Mouse (Mus musculus): ENCODE measurements around the gene Lilra5.
"Not testable (repeated sequence)": the region's sequence is repeated elsewhere in the genome, so short reads cannot be mapped to it uniquely, and the experiment has no call there.

Gene Lilra5

GRCm38 (mm10) chr7:4237454-4237853 lies at the start of gene Lilra5:
Gene Lilra5 (plus strand): TSS chr7:4237754.
- no peak for ATAC-seq (ENCODE audit: low TSS enrichment)

GRCm38 (mm10) chr7:4207126-4207525 lies 30.4 kb upstream of the Lilra5 start:
- no peak for ATAC-seq (ENCODE audit: low TSS enrichment)

- ATAC-seq (ENCODE audit: low TSS enrichment): no peak
Measured at GRCm38 (mm10) chr7:4208626-4209025, 28.9 kb upstream of the Lilra5 start.

DNA sequence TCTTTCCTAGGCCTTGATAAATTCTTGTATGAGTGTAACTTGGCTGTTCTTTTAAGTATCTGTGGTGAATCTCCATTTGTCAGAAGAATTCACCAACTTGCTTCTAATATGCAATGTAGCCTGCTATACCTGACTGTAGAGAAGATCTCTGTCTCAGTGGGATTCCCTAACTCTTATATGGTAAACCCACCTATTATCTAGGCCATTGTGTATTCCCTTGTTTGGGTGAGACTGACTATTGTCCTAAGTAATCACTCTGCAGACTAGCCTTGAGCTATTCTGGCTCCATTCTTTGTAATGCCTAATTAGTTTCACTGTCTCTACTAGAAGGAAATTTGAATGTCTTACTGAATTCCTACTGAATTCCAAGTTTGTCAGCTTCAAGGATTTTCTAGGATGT lies 24.1 kb upstream of the Lilra5 start:
- not testable (repeated sequence) for ATAC-seq (ENCODE audit: low TSS enrichment)

GRCm38 (mm10) chr7:4215396-4215795 lies 22.2 kb upstream of the Lilra5 start:
- no peak for ATAC-seq (ENCODE audit: low TSS enrichment)

GRCm38 (mm10) chr7:4215805-4216204 lies 21.7 kb upstream of the Lilra5 start:
- no peak for ATAC-seq (ENCODE audit: low TSS enrichment)

GRCm38 (mm10) chr7:4235536-4235935 lies 2.0 kb upstream of the Lilra5 start:
- ATAC-seq (ENCODE audit: low TSS enrichment): peak; percentile 90

DNA sequence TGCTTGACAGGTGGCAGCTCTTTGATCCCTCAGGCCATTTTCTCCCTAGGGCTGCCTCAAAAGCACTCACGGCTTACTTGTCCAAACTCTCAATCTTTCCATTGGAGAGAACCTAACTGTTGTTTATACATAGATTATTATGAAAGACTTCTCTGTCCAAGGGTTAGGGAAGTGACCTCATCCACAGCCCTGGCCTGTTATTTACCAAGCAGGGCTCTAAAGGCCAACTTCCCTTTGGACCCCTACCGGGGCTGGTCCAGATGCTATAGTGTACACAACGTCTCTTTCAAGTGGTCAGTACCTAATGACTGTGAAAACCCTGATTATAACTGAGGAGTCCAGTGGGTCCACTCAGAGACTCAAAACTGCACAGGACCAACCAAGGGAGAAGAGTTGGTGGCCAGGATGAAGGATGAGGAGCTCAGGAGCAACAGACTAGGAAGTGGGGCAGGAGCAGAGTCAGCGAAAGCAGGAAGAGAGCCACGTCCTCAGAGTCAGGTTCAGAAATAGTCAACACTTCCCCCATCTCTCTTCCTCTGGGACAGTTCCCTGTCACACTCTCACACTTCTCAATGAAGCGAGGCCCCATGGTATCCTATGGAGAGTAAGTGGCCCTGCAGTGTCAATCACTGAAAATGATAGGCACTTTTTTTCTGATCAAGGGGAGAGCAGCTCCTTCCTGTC lies 1.6 kb downstream of the Lilra5 start:
- ATAC-seq (ENCODE audit: low TSS enrichment): no peak

DNA sequence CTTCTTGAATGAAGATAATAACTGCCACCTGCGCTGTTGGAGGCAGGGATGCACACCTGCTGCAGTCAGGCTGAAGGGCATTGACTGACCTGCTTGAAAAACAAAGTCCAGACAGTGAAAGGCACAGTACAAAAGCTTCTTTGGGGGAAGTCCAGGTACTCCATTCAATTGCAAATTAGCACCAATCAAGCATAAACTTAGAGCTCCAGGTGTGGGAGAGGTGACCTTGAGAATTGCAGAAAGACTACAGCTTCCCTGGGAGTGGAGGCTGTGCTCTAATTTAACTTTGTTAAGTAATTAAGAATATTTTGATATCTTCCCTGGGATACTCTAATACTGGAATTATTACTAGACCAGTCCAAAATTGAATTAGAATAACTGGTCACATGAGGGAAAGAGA lies 13.7 kb downstream of the Lilra5 start:
- not testable (repeated sequence) for ATAC-seq (ENCODE audit: low TSS enrichment)

- ATAC-seq (ENCODE audit: low TSS enrichment): not testable (repeated sequence)
Measured at GRCm38 (mm10) chr7:4256060-4256459, 18.5 kb downstream of the Lilra5 start.

DNA sequence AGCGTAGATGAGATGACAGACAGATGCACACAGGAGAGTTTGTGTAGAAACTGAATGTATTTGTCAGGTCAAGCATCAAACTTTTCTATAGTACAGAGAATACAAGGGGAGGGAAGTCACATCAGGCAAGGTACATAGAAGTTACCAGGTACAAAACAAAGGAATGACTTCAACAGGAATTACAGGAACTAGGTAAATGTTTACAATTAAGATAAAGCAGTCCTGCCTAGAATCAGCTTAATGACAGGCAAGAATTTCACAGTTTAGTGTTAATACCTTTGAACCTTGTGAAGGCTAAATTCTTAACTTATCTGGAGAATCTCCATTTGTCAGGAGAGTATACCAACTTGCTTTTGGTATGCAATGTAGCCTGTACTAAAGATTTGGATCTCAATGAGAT lies 23.0 kb downstream of the Lilra5 start:
- not testable (repeated sequence) for ATAC-seq (ENCODE audit: low TSS enrichment)

DNA sequence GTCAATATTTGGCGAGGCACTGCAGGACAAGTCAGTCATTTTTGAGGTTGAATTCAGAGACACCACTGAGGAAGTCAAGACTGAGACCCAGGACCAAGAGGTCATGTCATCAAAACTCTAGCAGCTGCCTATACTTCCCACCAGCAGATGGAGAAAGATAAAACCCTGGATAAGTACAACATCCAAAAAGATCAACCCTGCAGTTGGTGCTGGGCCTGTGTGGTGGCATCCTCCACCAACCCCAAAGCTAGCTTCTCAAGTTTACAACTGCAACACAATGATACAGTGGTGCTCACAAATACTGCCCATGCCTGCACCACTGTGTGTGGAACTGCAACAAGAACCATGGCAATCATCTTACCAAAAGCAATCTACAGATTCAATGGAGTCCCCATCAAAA lies 34.6 kb downstream of the Lilra5 start:
- ATAC-seq (ENCODE audit: low TSS enrichment): not testable (repeated sequence)

DNA sequence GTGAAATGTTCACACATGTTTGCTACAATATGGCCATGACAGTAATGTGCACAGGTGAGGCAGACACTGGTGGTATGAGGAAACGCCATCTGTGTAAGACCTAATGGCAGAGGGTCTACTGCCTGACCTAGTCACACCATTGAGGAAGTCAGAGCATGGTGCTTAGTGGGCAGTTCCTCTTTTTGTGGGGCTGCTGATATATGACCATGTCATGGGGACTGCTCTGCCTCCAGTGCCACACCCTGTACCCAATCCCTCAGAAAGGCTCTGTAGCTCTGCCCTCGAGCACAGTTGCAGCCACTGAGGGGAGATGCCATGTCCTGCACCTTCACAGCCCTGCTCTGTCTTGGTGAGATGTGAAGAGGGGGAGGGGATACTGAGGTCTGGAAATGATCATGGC lies 36.3 kb downstream of the Lilra5 start:
- ATAC-seq (ENCODE audit: low TSS enrichment): not testable (repeated sequence)

DNA sequence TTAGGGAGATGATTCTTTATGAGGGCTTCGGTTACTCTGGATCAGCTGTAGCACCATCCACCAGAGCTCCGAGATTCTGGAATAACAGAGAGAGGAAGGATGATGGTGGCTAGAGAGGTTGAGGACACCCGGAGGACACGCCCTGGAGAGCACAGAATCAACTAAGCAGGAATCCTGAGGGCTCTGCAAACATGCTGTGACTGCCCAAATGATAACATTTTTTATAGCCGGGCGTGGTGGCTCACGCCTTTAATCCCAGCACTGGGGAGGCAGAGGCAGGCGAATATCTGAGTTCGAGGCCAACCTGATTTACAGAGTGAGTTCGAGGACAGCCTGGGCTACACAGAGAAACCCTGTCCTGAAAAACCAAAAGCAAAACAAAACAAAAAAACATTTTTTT lies 37.9 kb downstream of the Lilra5 start:
- not testable (repeated sequence) for ATAC-seq (ENCODE audit: low TSS enrichment)

- no peak for ATAC-seq (ENCODE audit: low TSS enrichment)
Measured at GRCm38 (mm10) chr7:4292638-4293037, 55.1 kb downstream of the Lilra5 start.

Data from frontal cortex, adult (tissue).